Mouse (Mus musculus) liver, adult 2 months (tissue): ENCODE results near the gene Yif1b. TPM values are rescaled to one million over a fixed set of nuclear protein-coding genes. Genes with fewer than 3 reads are reported as not detected.
"Not testable (repeated sequence)": the region's sequence is repeated elsewhere in the genome, so short reads cannot be mapped to it uniquely, and the experiment has no call there.

ENCODE experiments used
- DNase-seq: peaks from one replicate; pipeline ENCODE4 v3.0.0-alpha.2; 2011; ENCODE audit warnings: low read depth, low spot score; ENCODE audit errors: extremely low read depth
- H3K27ac ChIP-seq: fragments of 200-500 bp; replicated peaks from 2 replicates; pipeline ENCODE4 v1.5.1; 2012; ENCODE audit warnings: low read depth, mild to moderate bottlenecking, control low read depth, inconsistent platforms, low read length; ENCODE audit not compliant: insufficient read depth
- H3K27me3 ChIP-seq: fragments of 200-500 bp; 2 replicates; pipeline ENCODE4 v1.6.1; 2012; ENCODE audit warnings: mild to moderate bottlenecking, moderate library complexity, low read length, inconsistent platforms; ENCODE audit not compliant: control insufficient read depth, insufficient read depth
- H3K36me3 ChIP-seq: fragments of 200-500 bp; 2 replicates; pipeline ENCODE4 v1.6.1; 2012; ENCODE audit warnings: low read length, inconsistent platforms; ENCODE audit not compliant: control insufficient read depth, insufficient read depth
- H3K4me1 ChIP-seq: fragments of 200-500 bp; 2 replicates; pipeline ENCODE4 v1.6.1; 2011; ENCODE audit warnings: low read length; ENCODE audit not compliant: control insufficient read depth, insufficient read depth
- H3K4me3 ChIP-seq: fragments of 200-500 bp; 2 replicates; pipeline ENCODE4 v1.5.1; 2011; ENCODE audit warnings: low read depth, mild to moderate bottlenecking, control low read depth, low read length, moderate library complexity; ENCODE audit not compliant: insufficient read depth
- H3K79me2 ChIP-seq: fragments of 200-500 bp; 2 replicates; pipeline ENCODE4 v1.6.1; 2012; ENCODE audit warnings: inconsistent platforms, mild to moderate bottlenecking, low read length, moderate library complexity; ENCODE audit not compliant: control insufficient read depth, insufficient read depth
- H3K9ac ChIP-seq: fragments of 200-500 bp; 2 replicates; pipeline ENCODE4 v1.6.1; 2012; ENCODE audit warnings: low read depth, mild to moderate bottlenecking, control low read depth, inconsistent platforms, low read length
- CTCF ChIP-seq: fragments of 200-500 bp; IDR thresholded peaks from 2 replicates; pipeline ENCODE4 v1.5.1; 2011; ENCODE audit warnings: low read depth, low read length, control low read depth
- POLR2A ChIP-seq: fragments of 200-500 bp; IDR thresholded peaks from 2 replicates; pipeline ENCODE4 v1.6.1; 2011; ENCODE audit warnings: low read length, control low read depth; ENCODE audit not compliant: insufficient read depth; ENCODE audit errors: extremely low read depth
- WGBS: fragments of 180-500 bp; shearing (Covaris S2); methylation state at CpG from one replicate; pipeline ENCODE4 v1.1.7; 2018; 5-methylcytosine and 5-hydroxymethylcytosine counted together
- polyA plus RNA-seq: library from polyadenylated mRNA; depleted of rRNA; stranded (reverse); fragments of >200 nt; gene quantifications from 2 replicates; pipeline ENCODE4 v1.2.3, GENCODE M21; 2012
- total RNA-seq: library from RNA; depleted of rRNA; stranded (reverse); fragments of >200 nt; gene quantifications from 2 replicates; pipeline ENCODE4 v1.2.3, GENCODE M21; 2014

The Yif1b gene
- total and polyA plus RNA-seq, 2 experiments = 40.7 to 132 TPM

DNA sequence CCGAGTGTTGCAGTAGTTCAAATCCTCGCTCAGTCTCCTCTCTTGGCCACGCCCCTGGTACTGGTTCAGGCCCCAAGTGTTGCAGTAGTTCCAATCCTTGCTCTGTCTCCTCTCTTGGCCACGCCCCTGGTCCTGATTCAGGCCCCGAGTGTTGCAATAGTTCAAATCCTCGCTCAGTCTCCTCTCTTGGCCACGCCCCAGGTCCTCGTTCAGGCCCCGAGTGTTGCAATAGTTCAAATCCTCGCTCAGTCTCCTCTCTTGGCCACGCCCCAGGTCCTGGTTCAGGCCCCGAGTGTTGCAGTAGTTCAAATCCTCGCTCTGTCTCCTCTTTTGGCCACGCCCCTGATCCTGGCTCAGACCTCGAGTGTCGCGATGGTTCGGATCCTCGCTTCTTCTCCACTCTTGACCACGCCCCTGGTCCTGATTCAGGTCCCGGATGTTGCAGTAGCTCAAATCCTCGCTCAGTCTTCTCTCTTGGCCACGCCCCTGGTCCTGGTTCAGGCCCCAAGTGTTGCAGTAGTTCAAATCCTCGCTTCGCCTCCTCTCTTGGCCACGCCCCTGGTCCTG, 25.8 kb upstream of the Yif1b start:
- no peak overlapping the region for H3K4me3 ChIP-seq
- 30% methylated on average over 26 of the region's 26 CpGs for WGBS
- no peaks in the 10 kb centered on the region for H3K4me1 ChIP-seq
- no peak overlapping the region for H3K27ac ChIP-seq
- peaks cover 10% of the 10 kb centered on the region; the same call in 1 of the 2 replicates for H3K27me3 ChIP-seq
- TF ChIP-seq POLR2A = no peak
- TF ChIP-seq CTCF = no peak
- peak; percentile 39 for DNase-seq
- no peak overlapping the region for H3K9ac ChIP-seq
- no peaks in the 10 kb centered on the region for H3K36me3 ChIP-seq
- H3K79me2 ChIP-seq = no peaks in the 10 kb centered on the region

DNA sequence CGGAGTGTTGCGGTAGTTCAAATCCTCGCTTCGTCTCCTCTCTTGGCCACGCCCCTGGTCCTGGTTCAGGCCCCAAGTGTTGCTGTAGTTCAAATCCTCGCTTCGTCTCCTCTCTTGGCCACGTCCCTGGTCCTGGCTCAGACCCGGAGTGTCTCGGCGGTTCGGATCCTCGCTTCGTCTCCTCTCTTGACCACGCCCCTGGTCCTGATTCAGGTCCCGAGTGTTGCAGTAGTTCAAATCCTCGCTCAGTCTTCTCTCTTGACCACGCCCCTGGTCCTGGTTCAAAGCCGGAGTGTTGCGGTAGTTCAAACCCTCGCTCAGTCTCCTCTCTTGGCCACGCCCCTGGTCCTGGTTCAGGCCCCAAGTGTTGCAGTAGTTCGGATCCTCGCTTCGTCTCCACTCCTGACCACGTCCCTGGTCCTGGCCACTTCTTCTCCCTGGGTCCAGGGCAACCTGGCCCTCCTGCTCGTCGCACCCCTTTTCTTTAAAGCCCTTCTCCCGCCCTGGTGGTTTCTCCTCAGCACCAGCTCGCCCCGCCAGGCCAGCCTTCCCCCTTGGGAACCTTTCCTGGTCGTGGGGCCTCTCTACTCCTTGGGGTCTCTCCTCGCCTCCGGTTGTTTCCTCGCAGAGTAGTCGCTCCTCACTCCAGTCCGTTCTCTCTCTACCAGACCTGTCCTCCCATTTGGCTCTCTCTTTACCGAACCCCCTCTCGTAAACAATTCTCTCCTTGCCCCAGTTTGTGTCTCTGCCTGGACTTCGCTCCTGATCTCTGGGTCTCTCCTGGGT, 25.2 kb upstream of the Yif1b start:
- DNase-seq, H3K4me1 ChIP-seq, H3K27ac ChIP-seq, H3K79me2 ChIP-seq, H3K4me3 ChIP-seq, H3K36me3 ChIP-seq, H3K9ac ChIP-seq: not testable (repeated sequence)
- 36% methylated on average over 40 of the region's 40 CpGs for WGBS
- peaks cover 10% of the 10 kb centered on the region; the same call in 1 of the 2 replicates for H3K27me3 ChIP-seq

DNA sequence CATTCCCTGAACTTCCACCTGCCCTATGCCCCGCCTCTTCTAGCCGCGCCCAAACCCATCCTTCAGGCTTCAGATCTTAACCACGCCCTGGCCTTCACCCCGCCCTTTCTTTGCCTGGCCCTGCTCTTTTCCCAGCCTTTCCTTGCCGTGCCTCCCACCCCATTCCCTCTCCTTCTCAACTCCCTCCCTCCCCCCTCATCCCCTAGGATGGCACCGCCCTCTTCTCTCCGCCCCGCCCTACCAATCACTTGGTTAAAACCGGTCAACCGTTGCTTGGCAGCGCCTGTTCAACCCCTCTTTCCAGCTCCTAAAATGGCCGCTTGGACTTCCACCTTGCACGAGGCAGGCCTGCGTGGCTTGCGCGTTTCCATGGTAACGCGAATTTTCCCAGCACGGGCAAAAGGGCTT, 24.4 kb upstream of the Yif1b start, which contains the start of gene Catsperg1:
Catsperg1 (minus strand) TSS at position 361 of the 408 bp plus-strand sequence.
- no peak for DNase-seq
- Histone ChIP-seq H3K4me3 (no peak within 1 kb of the TSS), H3K36me3 (no peaks in the 10 kb centered on the region), H3K9ac (no peak within 1 kb of the TSS), H3K79me2 (no peaks in the 10 kb centered on the region), H3K27ac (no peak within 1 kb of the TSS), H3K27me3 (peaks cover 10% of the 10 kb centered on the region; the same call in 1 of the 2 replicates), H3K4me1 (no peaks in the 10 kb centered on the region)
- 17% methylated on average over 20 of the region's 20 CpGs for WGBS
- no peak for TF ChIP-seq CTCF
- no peak for TF ChIP-seq POLR2A

- TF ChIP-seq POLR2A (no peak), CTCF (no peak)
- no peak for DNase-seq
- Histone ChIP-seq H3K9ac (no peak overlapping the region), H3K4me1 (no peaks in the 10 kb centered on the region), H3K27ac (no peak overlapping the region), H3K4me3 (no peak overlapping the region), H3K36me3 (no peaks in the 10 kb centered on the region; the same call in 1 of the 2 replicates), H3K79me2 (no peaks in the 10 kb centered on the region), H3K27me3 (peaks cover 10% of the 10 kb centered on the region; the same call in 1 of the 2 replicates)
- WGBS = 52% methylated on average over 2 of the region's 2 CpGs
These were observed 23.9 kb upstream of the Yif1b start for GRCm38 (mm10) chr7:29214236-29214635.

DNA sequence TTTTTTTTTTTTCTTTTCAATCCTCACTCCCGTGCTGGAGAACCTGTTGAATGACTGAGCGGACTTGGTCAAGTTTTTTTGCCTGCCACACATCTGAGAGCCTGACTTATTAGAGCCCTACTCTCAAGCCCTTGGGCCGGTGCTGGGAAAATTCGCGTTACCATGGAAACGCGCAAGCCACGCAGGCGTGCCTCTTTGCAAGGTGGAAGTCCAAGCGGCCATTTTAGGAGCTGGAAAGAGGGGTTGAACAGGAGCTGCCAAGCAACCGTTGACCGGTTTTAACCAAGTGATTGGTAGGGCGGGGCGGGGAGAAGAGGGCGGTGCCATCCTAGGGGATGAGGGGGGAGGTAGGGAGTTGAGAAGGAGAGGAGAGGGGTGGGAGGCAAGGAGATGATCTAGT, 23.3 kb upstream of the Yif1b start:
- Histone ChIP-seq H3K27ac (no peak overlapping the region), H3K4me3 (no peak overlapping the region), H3K9ac (no peak overlapping the region), H3K4me1 (no peaks in the 10 kb centered on the region), H3K27me3 (peaks cover 10% of the 10 kb centered on the region; the same call in 1 of the 2 replicates), H3K36me3 (no peaks in the 10 kb centered on the region; the same call in 1 of the 2 replicates), H3K79me2 (no peaks in the 10 kb centered on the region)
- 64% methylated on average over 15 of the region's 15 CpGs for WGBS
- TF ChIP-seq POLR2A (no peak), CTCF (no peak)
- DNase-seq = no peak
